Mouse (Mus musculus): ENCODE results near the gene Gja5. TPM values are rescaled to one million over a fixed set of nuclear protein-coding genes. Genes with fewer than 3 reads are reported as not detected.
"Not testable (repeated sequence)": the region's sequence is repeated elsewhere in the genome, so short reads cannot be mapped to it uniquely, and the experiment has no call there.

Gja5 gene
- total RNA-seq, 2 experiments from 2014 or later = 12.2 to 18.4 TPM

DNA sequence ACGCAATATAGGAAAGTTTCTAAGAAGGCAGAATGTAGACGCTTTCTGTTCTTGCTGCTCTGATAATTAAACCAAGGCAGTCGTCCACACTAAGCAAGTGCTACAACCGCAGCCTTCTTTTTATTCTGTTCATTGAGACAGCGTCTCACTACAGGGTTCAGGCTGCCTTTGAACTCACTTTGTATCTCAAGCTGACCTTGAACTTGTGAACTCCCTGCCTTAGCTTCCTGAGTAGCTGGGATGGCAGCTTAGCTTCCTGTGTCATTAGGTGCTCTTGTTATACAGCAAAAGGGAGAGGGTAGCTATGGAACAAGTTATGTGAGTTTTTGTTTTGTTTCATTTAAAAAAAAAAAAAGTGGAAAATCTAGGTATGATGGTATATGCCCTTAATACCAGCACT lies 177.7 kb downstream of the Gja5 start:
- intact Hi-C loops (cut with DNase I) = no loop called here
- no peak for DNase-seq

DNA sequence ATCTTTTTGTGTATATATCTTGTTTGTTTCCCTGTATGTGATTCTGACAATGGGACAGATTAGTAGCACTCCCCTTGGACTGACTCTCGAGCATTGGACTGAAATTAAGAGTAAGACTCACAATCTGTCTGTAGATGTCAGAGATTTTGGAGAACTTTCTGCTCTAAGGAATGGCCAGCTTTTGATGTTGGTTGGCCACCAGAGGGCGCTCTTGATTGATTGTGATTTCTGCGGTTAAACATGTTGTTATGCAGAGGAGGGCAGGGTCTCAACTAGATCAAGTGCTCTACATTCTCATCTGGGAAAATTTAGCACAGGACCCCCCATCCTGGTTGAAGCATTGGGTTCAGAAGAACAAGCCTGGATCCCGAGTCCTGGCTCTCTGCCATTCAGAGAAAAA lies 182.8 kb downstream of the Gja5 start:
- DNase-seq = peak in 1 of 2 experiments; percentile 32
- intact Hi-C loops (cut with DNase I) = no loop called here

DNA sequence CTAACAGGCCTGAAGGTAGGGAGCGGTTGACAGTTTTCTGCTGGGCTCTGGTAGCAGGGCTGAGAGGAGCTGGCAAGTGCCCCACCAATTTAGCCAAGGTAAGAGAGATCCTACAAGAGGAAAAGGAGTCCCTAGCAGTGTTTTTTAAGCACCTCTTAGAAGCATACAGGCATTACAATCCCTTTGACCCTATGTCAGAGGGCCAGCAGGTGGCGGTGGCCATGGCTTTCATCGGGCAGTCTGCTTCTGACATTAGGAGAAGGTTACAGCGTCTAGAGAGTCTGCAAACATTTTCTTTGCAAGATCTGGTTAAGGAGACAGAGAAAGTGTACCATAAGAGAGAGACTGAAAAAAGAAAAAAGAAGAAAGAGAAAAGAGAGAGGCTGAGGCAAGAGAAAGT lies 183.8 kb downstream of the Gja5 start:
- not testable (repeated sequence) for DNase-seq
- intact Hi-C loops (cut with DNase I) = loop anchor here (1.0 kb wide), 1 partner anchor 97 kb away; no protein-coding TSS in a partner anchor

DNA sequence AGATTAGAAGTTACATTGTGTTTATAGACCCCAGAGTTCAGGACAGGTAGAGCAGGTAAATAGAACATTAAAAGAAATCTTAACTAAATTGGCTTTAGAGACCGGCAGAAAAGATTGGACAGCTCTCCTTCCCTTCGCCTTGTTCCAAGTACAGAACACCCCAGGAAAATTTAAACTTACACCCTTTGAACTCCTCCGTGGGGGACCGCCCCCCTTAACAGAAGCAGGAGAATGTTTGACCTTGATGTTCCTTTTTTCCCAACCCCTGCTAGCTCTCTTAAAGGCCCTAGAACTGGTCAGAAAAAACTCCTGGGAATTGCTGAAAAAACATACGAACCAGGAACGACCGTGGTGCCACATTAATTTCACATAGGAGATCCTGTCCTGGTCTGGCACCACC lies 187.5 kb downstream of the Gja5 start:
- intact Hi-C loops (cut with DNase I); DNase-seq: not testable (repeated sequence)

DNA sequence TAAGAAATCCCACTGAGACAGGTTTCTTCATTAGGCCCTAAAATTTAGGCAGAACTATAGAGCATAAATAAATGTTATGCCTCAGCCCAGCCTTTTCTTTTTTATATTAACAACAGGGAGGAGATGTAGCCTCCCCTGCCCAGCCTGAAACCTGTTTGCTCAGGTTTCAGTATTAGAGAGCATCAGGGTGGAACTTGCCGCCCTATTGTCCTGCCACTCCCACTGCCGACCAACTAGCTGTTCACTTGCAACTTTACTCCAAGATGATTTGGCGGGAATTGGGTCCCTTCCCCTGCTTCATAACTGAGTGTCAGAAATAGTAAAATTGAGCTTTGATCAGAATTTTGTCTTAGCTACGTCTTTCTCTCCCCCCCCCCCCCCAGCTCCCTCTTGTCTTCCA lies 192.2 kb downstream of the Gja5 start:
- intact Hi-C loops (cut with DNase I); DNase-seq: not testable (repeated sequence)

DNA sequence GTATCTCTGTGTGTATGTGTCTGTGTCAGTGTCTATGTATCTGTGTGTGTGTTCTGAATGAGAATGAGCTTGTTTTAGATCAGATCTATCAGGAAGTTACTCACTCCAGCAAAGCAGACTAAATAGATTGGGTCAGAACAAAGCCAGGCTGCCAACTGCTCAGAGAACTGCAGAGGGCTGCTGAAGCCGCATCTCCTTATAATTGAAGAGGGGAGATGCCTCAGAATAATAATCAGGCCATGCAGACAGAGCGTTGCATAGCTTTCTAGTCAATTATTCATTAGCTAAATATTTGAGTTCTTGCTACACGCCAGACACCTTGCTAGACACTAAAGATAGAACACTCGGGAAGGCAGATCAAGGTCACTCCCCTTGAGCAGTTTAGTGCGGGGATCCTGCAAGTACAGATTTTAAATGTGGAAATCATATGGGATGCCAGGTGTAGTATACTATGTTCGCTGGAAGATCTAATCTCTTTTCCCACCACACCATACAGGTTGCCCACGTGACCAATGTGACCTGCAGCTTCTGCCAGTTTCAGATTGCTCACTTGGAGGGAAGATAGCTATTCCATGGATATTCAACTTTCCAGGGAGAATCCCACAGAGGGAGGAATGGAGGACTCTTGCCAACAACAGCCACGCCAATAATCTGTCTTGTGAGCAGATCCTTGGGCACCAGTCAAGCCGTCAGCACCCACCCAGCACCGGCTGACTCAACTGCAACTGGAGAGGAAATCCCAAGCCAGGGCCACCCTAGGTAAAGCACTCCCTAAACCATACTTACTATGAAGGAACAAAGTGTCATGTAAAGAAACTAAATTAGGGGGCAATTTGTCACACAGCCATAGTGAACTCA lies 196.5 kb downstream of the Gja5 start:
- intact Hi-C loops (cut with DNase I) = no loop called here
- peak in 1 of 2 experiments; percentile 40 for DNase-seq

DNA sequence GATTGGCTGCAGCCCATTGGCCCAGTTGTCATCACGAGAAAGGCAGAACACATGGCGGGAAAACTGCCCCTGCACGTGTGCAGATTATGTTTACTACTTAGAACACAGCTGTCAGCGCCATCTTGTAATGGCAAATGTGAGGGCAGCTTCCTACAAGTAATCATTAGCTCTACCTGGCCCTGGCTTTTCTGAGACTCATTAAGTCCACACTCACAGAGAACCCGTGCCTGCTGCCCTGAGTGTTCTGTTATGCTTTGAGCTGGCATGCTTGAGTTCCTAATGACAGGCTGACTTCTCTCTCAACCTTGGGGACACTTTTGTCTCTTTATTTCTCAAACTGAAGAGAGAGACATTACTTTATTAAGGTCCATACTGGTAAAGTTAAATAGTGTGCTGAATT lies 199.5 kb downstream of the Gja5 start:
- intact Hi-C loops (cut with DNase I); DNase-seq: not testable (repeated sequence)

DNA sequence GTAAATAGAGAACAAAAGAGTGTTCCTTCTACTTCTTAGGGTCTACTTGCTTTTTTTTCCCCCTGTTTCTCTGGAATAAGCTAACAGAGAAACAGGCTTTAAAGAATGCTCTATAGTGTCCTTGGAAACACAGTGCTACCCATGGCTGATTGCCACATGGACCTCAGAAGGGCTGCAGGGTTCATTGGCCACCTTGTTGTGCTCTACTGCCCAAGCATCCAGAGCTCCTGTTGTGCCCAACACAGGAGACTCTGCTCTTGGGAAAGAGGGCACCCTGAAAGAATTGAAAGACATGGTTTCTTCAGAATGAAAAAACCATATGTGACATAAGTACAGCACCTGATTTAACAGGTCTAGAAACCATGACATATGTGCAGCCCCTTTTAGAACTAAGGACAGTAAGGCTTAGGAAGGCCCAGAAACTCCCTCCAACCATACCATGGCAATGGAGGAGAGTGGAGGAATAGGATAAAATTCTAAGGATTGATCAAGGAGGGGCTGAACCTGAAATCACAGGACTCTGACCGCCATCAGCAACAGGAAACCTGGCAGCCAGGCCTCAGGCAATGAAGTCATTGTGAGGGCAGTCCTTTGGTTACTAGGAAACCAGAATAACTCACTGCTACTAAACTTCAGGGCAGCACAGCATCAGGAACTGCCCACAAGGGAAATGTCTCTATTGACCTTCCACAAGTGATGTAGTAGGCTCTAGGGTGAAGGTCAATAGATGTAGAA lies 200.4 kb downstream of the Gja5 start:
- no peak for DNase-seq
- intact Hi-C loops (cut with DNase I) = no loop called here

DNA sequence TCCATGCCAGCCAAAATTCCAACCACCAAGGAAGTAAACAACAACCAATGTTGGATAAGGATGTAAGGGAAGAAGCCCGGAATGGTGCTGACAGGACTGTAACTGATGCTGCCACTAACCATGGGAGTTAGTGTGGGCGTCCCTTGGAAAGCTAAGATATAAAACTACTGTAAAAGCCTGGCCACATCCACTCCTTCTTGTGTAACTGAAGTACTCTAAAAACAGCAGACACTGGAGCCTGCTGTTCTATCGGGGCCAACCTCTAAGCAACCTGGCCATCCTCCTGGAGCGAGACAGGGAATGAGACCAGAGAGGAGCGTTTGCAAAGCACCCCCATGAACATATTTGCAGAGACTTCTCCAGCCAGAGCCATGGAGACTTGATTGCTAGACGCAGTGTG lies 213.0 kb downstream of the Gja5 start:
- intact Hi-C loops (cut with DNase I) = no loop called here
- no peak for DNase-seq

DNA sequence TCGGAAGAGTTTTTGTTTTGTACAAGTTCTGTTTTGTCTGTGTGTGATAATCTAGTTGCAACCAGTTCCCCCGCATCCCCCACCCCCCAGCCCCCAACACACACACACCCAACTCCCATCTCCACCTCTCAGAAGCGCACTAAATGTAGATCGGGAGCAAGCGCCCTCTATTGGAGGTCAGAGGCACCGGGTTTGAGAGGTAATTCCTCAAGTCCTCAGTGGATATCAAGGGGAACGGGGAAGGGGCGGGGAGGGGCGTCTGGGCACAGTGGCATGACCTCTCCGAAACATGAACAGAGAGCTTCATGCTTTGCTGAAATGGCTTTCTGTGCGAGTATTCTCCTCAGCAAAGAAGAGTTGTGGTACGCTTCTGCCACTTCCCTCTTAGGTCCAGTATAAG lies 213.8 kb downstream of the Gja5 start:
- intact Hi-C loops (cut with DNase I) = no loop called here
- DNase-seq = no peak

DNA sequence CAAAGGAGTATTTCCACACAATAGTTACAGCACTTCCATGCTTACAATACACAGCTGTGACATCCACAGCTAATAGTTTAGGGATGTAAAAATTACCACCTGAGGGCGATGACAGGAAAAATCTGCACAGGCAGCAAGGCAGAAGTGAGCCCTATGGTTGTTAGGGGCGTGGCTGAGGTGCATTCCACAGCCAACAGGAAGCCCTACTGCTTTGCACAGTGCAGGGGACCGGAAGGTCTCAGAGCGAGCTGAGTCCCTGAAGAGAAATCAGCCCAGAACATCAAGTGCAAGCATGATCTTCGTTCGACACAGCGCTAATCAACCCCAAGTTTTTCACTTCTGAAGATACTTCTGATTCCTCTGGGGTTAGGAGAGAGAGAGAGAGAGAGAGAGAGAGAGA lies 219.7 kb downstream of the Gja5 start:
- intact Hi-C loops (cut with DNase I) = no loop called here
- peak in 1 of 2 experiments; percentile 23 for DNase-seq

Other genes starting within 250 kb of the Gja5 start
- under 1 TPM; 0.84 to 0.93 TPM for gene Ankrd35, start 234.6 kb upstream of the Gja5 start, total RNA-seq (2021)
- gene Pias3, start 208.3 kb upstream of the Gja5 start, total RNA-seq (2021) = 10 to 100 TPM; 18.1 to 22.1 TPM
- gene Nudt17, start 196.1 kb upstream of the Gja5 start, total RNA-seq (2021) = 1 to 10 TPM; 2.1 to 2.2 TPM
- 10 to 100 TPM; 21.8 to 24.3 TPM for gene Polr3c, start 177.1 kb upstream of the Gja5 start, total RNA-seq (2021)
- 10 to 100 TPM; 20.7 to 23.2 TPM for gene Rnf115, start 177.0 kb upstream of the Gja5 start, total RNA-seq (2021)
- gene Pdzk1, start 75.4 kb upstream of the Gja5 start, total RNA-seq (2021) = under 1 TPM in 1 of 2 experiments, not detected in 1; 0.12 TPM
- not detected for gene Cd160, start 75.3 kb upstream of the Gja5 start, total RNA-seq (2021)
- 10 to 100 TPM; 19.0 to 21.0 TPM for gene Gpr89, start 653 bp downstream of the Gja5 start, total RNA-seq (2021)
- not detected for gene Gja8, start 21.3 kb downstream of the Gja5 start, total RNA-seq (2021)